Comparison of ENCODE assay signal across 8 mouse cellular contexts in the genomic region with DNA sequence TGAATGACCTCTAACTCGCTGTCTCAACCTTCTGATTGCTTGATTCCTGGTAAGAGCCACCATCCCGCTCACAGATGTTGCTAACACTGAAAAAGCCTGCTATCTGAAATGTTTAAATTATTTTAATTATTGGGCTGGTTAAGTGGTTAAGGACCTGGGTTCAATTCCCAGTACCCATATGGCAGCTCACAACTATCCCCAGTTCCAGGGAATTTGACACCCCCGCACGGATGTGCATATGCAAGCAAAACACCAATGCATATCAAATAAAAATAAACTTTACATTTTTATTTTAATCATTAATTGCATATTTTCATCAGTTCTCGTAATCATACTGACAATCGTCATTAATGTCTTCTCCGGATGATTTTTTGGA. TPM values are rescaled to one million over a fixed set of nuclear protein-coding genes. Genes with fewer than 3 reads are reported as not detected.
DNase-seq lines count a peak whose midpoint lies in the region; ATAC-seq and TF ChIP-seq lines count a peak whose summit lies in the region.

No protein-coding gene starts in this region.

- no peaks in the 10 kb centered on the region for H3K9me3 ChIP-seq in hindbrain, embryonic 11.5 days (ENCODE audit: control insufficient read depth, low read length)
- H3K9me3 ChIP-seq in midbrain, embryonic 12.5 days, result no peaks in the 10 kb centered on the region

- no peaks in the 10 kb centered on the region; the same call in 1 of the 2 replicates for H3K4me1 ChIP-seq in kidney, adult 2 months (ENCODE audit: control insufficient read depth, insufficient read depth, low read length)
- H3K4me1 ChIP-seq in bone marrow, adult 2 months (ENCODE audit: control insufficient read depth, insufficient read depth, low read length), result no peaks in the 10 kb centered on the region; the same call in 1 of the 2 replicates
- H3K4me1 ChIP-seq in hindbrain, embryonic 11.5 days (replicated peaks; ENCODE audit: control insufficient read depth, insufficient read depth, low read length), result no peaks in the 10 kb centered on the region
- peaks cover 15% of the 10 kb centered on the region for H3K4me1 ChIP-seq in midbrain, embryonic 12.5 days

- peak overlapping the region; percentile 66 for H3K4me2 ChIP-seq in hindbrain, embryonic 11.5 days (replicated peaks; ENCODE audit: low read depth, low read length)
- peak overlapping the region; percentile 68 for H3K4me2 ChIP-seq in midbrain, embryonic 12.5 days (replicated peaks)

- no peak for DNase-seq in kidney, adult 2 months
- DNase-seq in kidney, adult 11 months, result no peak
- DNase-seq in hindbrain, embryonic 11.5 days (ENCODE audit: low spot score), result no peak
- DNase-seq in adrenal gland, postnatal 25 days, result no peak
- no peak for DNase-seq in spleen, adult 18-20 months

- H3K4me3 ChIP-seq in kidney, adult 2 months (ENCODE audit: insufficient read depth, low read depth, low read length), result peak overlapping the region; percentile 79
- H3K4me3 ChIP-seq in bone marrow, adult 2 months (replicated peaks; ENCODE audit: control insufficient read depth, low read depth, low read length), result peak overlapping the region; percentile 89
- H3K4me3 ChIP-seq in hindbrain, embryonic 11.5 days (ENCODE audit: low read depth, low read length), result peak overlapping the region; percentile 74
- H3K4me3 ChIP-seq in midbrain, embryonic 12.5 days, result peak overlapping the region; percentile 77

- WGBS in kidney, adult 2 months, result 32% methylated on average over 7 of the region's 7 CpGs
- 31% methylated on average over 7 of the region's 7 CpGs for WGBS in bone marrow, adult 2 months
- 38% methylated on average over 7 of the region's 7 CpGs for WGBS in hindbrain, embryonic 11.5 days
- WGBS in midbrain, embryonic 12.5 days, result 37% methylated on average over 7 of the region's 7 CpGs

- TF ChIP-seq POLR2A in kidney, adult 2 months (IDR thresholded peaks at IDR 0.05; ENCODE audit: low read depth, low read length), result no peak
- no peak for TF ChIP-seq POLR2A in bone marrow, adult 2 months (IDR thresholded peaks at IDR 0.05; ENCODE audit: borderline replicate concordance, control insufficient read depth, low read depth, low read length)

- peaks cover 1% of the 10 kb centered on the region; the same call in 1 of the 2 replicates for H3K36me3 ChIP-seq in kidney, adult 2 months (ENCODE audit: control insufficient read depth, insufficient read depth, low read length)
- no peaks in the 10 kb centered on the region for H3K36me3 ChIP-seq in hindbrain, embryonic 11.5 days (ENCODE audit: control insufficient read depth, insufficient read depth, low read length)
- H3K36me3 ChIP-seq in midbrain, embryonic 12.5 days, result peaks cover 3% of the 10 kb centered on the region

- H3K27ac ChIP-seq in kidney, adult 2 months (ENCODE audit: insufficient read depth, low read depth, low read length), result peak overlapping the region; percentile 48
- H3K27ac ChIP-seq in bone marrow, adult 2 months (ENCODE audit: control insufficient read depth, insufficient read depth, low read depth, low read length, poor library complexity), result no peak overlapping the region
- H3K27ac ChIP-seq in hindbrain, embryonic 11.5 days (ENCODE audit: low read depth, low read length), result peak overlapping the region; percentile 93; the same call in 1 of the 2 replicates
- peak overlapping the region; percentile 95 for H3K27ac ChIP-seq in midbrain, embryonic 12.5 days (replicated peaks)

- peak; percentile 78 for ATAC-seq in hindbrain, embryonic 11.5 days (ENCODE audit: low FRiP score)
- peak; percentile 73 for ATAC-seq in midbrain, embryonic 12.5 days (ENCODE audit: low FRiP score, low read depth)
- ATAC-seq in monocyte, adult 5-6 weeks (replicated peaks; ENCODE audit: insufficient number of reproducible peaks, low FRiP score, low TSS enrichment, poor library complexity, severe bottlenecking), result no peak

- no peak for TF ChIP-seq CTCF in kidney, adult 2 months (conservative IDR thresholded peaks at IDR 0.05; ENCODE audit: insufficient read depth, insufficient read length, low read depth, low read length)
- TF ChIP-seq CTCF in bone marrow, adult 2 months (IDR thresholded peaks at IDR 0.05; ENCODE audit: control insufficient read depth, insufficient read depth, low read length), result no peak

- H3K27me3 ChIP-seq in kidney, adult 2 months (replicated peaks; ENCODE audit: control insufficient read depth, insufficient read depth, low read length), result no peaks in the 10 kb centered on the region
- no peaks in the 10 kb centered on the region for H3K27me3 ChIP-seq in hindbrain, embryonic 11.5 days (ENCODE audit: control insufficient read depth, insufficient read depth, low read length)
- no peaks in the 10 kb centered on the region for H3K27me3 ChIP-seq in midbrain, embryonic 12.5 days

- H3K9ac ChIP-seq in hindbrain, embryonic 11.5 days (ENCODE audit: low read depth, low read length), result peak overlapping the region; percentile 90
- H3K9ac ChIP-seq in midbrain, embryonic 12.5 days (replicated peaks), result no peak overlapping the region

RNA-seq across cellular contexts. Expression of a gene that starts 0.3 kb away (rescaled TPM):
- polyA plus RNA-seq in kidney, adult 2 months (2012; rRNA removed), result 93.6 and 105 TPM in 2 replicates
- polyA plus RNA-seq in bone marrow, adult 2 months (2011; ENCODE audit: insufficient read depth, insufficient read length, low replicate concordance, missing spikeins), result 24.8 and 65.0 TPM in 2 replicates
- polyA plus RNA-seq in hindbrain, embryonic 11.5 days (2014; fragmentation: Nextera tagmentation; extraction: Ambion mirVana), result 56.9 and 57.9 TPM in 2 replicates
- 70.1 and 74.8 TPM in 2 replicates for polyA plus RNA-seq in midbrain, embryonic 12.5 days (2016; fragmentation: Nextera tagmentation; extraction: Ambion mirVana)
- total RNA-seq in adrenal gland, postnatal 25 days (2021), result 74.9 and 75.2 TPM in 2 replicates
- 56.2 to 96.3 TPM (median 60.3 TPM) in 3 replicates for total RNA-seq in monocyte, adult 5-6 weeks (2017)

RNA-seq across cellular contexts. Expression of a gene that starts 0.4 kb away (rescaled TPM):
- polyA plus RNA-seq in kidney, adult 2 months (2012; rRNA removed), result 15.2 and 15.7 TPM in 2 replicates
- 16.3 and 26.8 TPM in 2 replicates for polyA plus RNA-seq in bone marrow, adult 2 months (2011; ENCODE audit: insufficient read depth, insufficient read length, low replicate concordance, missing spikeins)
- polyA plus RNA-seq in hindbrain, embryonic 11.5 days (2014; fragmentation: Nextera tagmentation; extraction: Ambion mirVana), result 1.1 and 2.2 TPM in 2 replicates
- polyA plus RNA-seq in midbrain, embryonic 12.5 days (2016; fragmentation: Nextera tagmentation; extraction: Ambion mirVana), result 0.79 and 1.6 TPM in 2 replicates
- total RNA-seq in adrenal gland, postnatal 25 days (2021), result 0.91 TPM in 1 of 2 replicates, not detected in the other
- 0.68 TPM in 1 of 3 replicates, not detected in the others for total RNA-seq in monocyte, adult 5-6 weeks (2017)

RNA-seq across cellular contexts. Expression of a gene that starts 6.4 kb away (rescaled TPM):
- polyA plus RNA-seq in kidney, adult 2 months (2012; rRNA removed), result 0.27 and 0.30 TPM in 2 replicates
- polyA plus RNA-seq in bone marrow, adult 2 months (2011; ENCODE audit: insufficient read depth, insufficient read length, low replicate concordance, missing spikeins), result 6.4 and 9.2 TPM in 2 replicates
- polyA plus RNA-seq in hindbrain, embryonic 11.5 days (2014; fragmentation: Nextera tagmentation; extraction: Ambion mirVana), result not detected in 2 replicates
- not detected in 2 replicates for polyA plus RNA-seq in midbrain, embryonic 12.5 days (2016; fragmentation: Nextera tagmentation; extraction: Ambion mirVana)
- total RNA-seq in adrenal gland, postnatal 25 days (2021), result not detected in 2 replicates
- total RNA-seq in monocyte, adult 5-6 weeks (2017), result not detected in 3 replicates

RNA-seq across cellular contexts. Expression of a gene that starts 26.0 kb away (rescaled TPM):
- polyA plus RNA-seq in kidney, adult 2 months (2012; rRNA removed), result 14.7 and 15.2 TPM in 2 replicates
- 3.8 and 4.6 TPM in 2 replicates for polyA plus RNA-seq in bone marrow, adult 2 months (2011; ENCODE audit: insufficient read depth, insufficient read length, low replicate concordance, missing spikeins)
- 10.9 and 17.6 TPM in 2 replicates for polyA plus RNA-seq in hindbrain, embryonic 11.5 days (2014; fragmentation: Nextera tagmentation; extraction: Ambion mirVana)
- polyA plus RNA-seq in midbrain, embryonic 12.5 days (2016; fragmentation: Nextera tagmentation; extraction: Ambion mirVana), result 33.3 and 33.9 TPM in 2 replicates
- total RNA-seq in adrenal gland, postnatal 25 days (2021), result 42.7 and 45.4 TPM in 2 replicates
- 4.3 to 10.6 TPM (median 6.3 TPM) in 3 replicates for total RNA-seq in monocyte, adult 5-6 weeks (2017)

RNA-seq across cellular contexts. Expression of a gene that starts 41.0 kb away (rescaled TPM):
- polyA plus RNA-seq in kidney, adult 2 months (2012; rRNA removed), result 0.72 and 1.1 TPM in 2 replicates
- not detected in 2 replicates for polyA plus RNA-seq in bone marrow, adult 2 months (2011; ENCODE audit: insufficient read depth, insufficient read length, low replicate concordance, missing spikeins)
- polyA plus RNA-seq in hindbrain, embryonic 11.5 days (2014; fragmentation: Nextera tagmentation; extraction: Ambion mirVana), result 7.0 and 7.2 TPM in 2 replicates
- polyA plus RNA-seq in midbrain, embryonic 12.5 days (2016; fragmentation: Nextera tagmentation; extraction: Ambion mirVana), result 4.0 and 4.1 TPM in 2 replicates
- total RNA-seq in adrenal gland, postnatal 25 days (2021), result 0.15 TPM in 1 of 2 replicates, not detected in the other
- 1.7 TPM in 1 of 3 replicates, not detected in the others for total RNA-seq in monocyte, adult 5-6 weeks (2017)
